Mouse (Mus musculus): ENCODE measurements around the gene Aff2. TPM values are rescaled to one million over a fixed set of nuclear protein-coding genes. Genes with fewer than 3 reads are reported as not detected.

Aff2 gene
- polyA plus RNA-seq, 1 experiment from 2014 or later, result 14.7 TPM

DNA sequence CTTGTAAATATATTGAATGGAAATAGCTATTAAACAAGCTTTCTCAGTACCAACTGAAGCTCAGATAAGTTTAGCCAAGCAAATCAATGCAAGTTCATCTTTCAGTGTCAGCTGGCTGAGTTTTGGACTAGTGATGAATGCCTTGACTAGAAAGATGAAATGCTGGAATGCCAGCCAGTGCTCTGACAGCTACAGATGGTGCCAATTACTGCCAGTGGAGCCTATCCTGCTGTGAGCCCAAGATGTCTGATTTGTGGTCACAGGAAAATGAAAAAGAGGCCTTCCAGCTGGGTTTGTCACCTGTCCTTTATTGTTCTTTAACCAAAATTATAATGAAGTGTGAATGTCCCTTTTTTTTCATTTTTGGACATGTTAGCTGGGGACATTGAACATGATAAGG is 248.7 kb downstream of the Aff2 start:
- ATAC-seq (replicated peaks; ENCODE audit: low FRiP score), result no peak
- H3K27me3 ChIP-seq (ENCODE audit: control insufficient read depth, insufficient read depth, low read length), result no peaks in the 10 kb centered on the region
- no peaks in the 10 kb centered on the region for H3K4me1 ChIP-seq (replicated peaks; ENCODE audit: control insufficient read depth, insufficient read depth, low read length)
- H3K27ac ChIP-seq (ENCODE audit: low read depth, low read length), result no peak overlapping the region
- DNase-seq (ENCODE audit: low spot score), result no peak
- no peaks in the 10 kb centered on the region for H3K9me3 ChIP-seq (ENCODE audit: control insufficient read depth, low read length)
- no peaks in the 10 kb centered on the region for H3K36me3 ChIP-seq (ENCODE audit: control insufficient read depth, insufficient read depth, low read length)
- H3K4me3 ChIP-seq (ENCODE audit: low read depth, low read length), result no peak overlapping the region
- no peak overlapping the region for H3K9ac ChIP-seq (ENCODE audit: low read length)
- H3K4me2 ChIP-seq (ENCODE audit: low read depth, low read length, severe bottlenecking), result no peak overlapping the region

DNA sequence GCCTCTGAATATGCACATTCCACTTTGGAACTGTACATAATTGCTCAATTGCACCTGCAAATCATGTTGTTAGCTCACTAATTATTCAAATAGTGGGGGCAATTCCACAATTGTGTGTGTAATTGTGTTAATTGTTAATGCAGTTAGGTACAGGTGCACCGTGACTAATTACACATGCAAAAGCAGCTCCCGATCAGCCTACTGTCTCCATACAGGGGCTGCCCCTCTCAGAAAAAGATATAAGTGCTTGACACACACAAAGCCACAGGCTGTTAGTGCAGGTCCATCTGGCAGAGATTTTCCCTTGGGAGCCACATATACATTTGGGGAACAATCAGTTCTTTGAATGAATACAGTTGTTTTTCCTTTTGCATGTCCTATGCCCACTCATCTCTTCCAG is 302.9 kb downstream of the Aff2 start:
- 62% methylated on average over 2 of the region's 2 CpGs for WGBS

DNA sequence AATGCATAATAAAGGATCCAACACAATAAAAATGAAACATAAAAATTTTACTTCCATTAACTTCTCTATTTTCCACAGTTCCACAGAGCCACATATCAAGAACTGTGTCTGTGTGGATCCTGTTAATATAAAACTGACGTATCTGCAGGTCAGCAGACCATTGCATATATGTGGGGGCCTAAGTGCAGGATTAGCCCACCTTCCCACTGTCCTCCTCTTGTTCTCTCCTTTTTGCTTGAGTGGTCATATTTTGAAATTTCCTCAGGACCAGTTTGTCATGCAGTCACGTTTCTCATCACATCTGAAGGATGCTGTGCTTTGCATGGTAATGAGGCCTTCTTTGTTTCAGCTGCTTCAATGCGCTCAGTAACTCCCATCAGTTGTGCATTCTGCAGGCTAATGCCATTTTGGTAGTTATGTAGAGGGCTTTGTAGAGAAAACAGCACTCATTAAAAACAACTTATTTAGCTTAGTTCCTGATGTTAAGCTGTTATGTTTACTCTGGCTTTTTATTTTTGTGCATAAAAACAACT is 306.1 kb downstream of the Aff2 start:
- ATAC-seq (replicated peaks; ENCODE audit: low FRiP score) (peak; percentile 93), DNase-seq (ENCODE audit: low spot score) (no peak)
- Histone ChIP-seq H3K27me3 (ENCODE audit: control insufficient read depth, insufficient read depth, low read length) (no peaks in the 10 kb centered on the region), H3K27ac (ENCODE audit: low read depth, low read length) (peak overlapping the region; percentile 37; the same call in 1 of the 2 replicates), H3K36me3 (ENCODE audit: control insufficient read depth, insufficient read depth, low read length) (no peaks in the 10 kb centered on the region), H3K9ac (ENCODE audit: low read length) (no peak overlapping the region), H3K4me2 (ENCODE audit: low read depth, low read length, severe bottlenecking) (no peak overlapping the region), H3K4me3 (ENCODE audit: low read depth, low read length) (no peak overlapping the region), H3K9me3 (ENCODE audit: control insufficient read depth, low read length) (no peaks in the 10 kb centered on the region), H3K4me1 (replicated peaks; ENCODE audit: control insufficient read depth, insufficient read depth, low read length) (no peaks in the 10 kb centered on the region)
- WGBS, result 28% methylated on average over 3 of the region's 3 CpGs

More for the DNA sequence above, 302.9 kb downstream of the Aff2 start:
- ATAC-seq (replicated peaks; ENCODE audit: low FRiP score) (no peak; the same call in 1 of the 2 replicates), DNase-seq (ENCODE audit: low spot score) (no peak)
- no peaks in the 10 kb centered on the region for H3K27me3 ChIP-seq (ENCODE audit: control insufficient read depth, insufficient read depth, low read length)
- no peak overlapping the region for H3K4me2 ChIP-seq (ENCODE audit: low read depth, low read length, severe bottlenecking)
- no peaks in the 10 kb centered on the region for H3K36me3 ChIP-seq (ENCODE audit: control insufficient read depth, insufficient read depth, low read length)
- H3K4me1 ChIP-seq (replicated peaks; ENCODE audit: control insufficient read depth, insufficient read depth, low read length), result no peaks in the 10 kb centered on the region
- no peak overlapping the region for H3K9ac ChIP-seq (ENCODE audit: low read length)
- H3K4me3 ChIP-seq (ENCODE audit: low read depth, low read length), result no peak overlapping the region
- H3K27ac ChIP-seq (ENCODE audit: low read depth, low read length), result no peak overlapping the region
- H3K9me3 ChIP-seq (ENCODE audit: control insufficient read depth, low read length), result no peaks in the 10 kb centered on the region

DNA sequence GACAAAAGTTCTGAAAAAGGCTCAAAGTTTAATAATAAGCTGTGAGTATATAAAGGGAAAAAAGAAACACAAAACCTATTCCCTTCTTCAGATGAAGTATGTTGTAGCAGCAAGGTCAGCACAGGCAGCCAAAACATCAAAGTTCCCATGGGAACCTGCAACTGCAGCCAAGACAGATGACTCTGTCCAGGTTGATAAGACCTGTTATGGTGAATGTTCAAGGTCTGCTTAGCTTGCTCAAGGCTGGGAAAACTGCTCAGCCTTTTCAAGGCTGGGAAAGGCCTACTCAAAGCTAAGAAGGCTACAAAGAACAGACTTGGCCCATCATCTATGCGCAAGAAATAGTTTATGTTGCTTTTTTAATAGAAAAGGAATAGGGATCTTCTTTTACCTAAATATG is 315.6 kb downstream of the Aff2 start:
- Histone ChIP-seq H3K36me3 (ENCODE audit: control insufficient read depth, insufficient read depth, low read length) (no peaks in the 10 kb centered on the region), H3K27ac (ENCODE audit: low read depth, low read length) (no peak overlapping the region), H3K4me3 (ENCODE audit: low read depth, low read length) (no peak overlapping the region), H3K9ac (ENCODE audit: low read length) (no peak overlapping the region), H3K27me3 (ENCODE audit: control insufficient read depth, insufficient read depth, low read length) (no peaks in the 10 kb centered on the region), H3K4me2 (ENCODE audit: low read depth, low read length, severe bottlenecking) (no peak overlapping the region), H3K9me3 (ENCODE audit: control insufficient read depth, low read length) (no peaks in the 10 kb centered on the region), H3K4me1 (replicated peaks; ENCODE audit: control insufficient read depth, insufficient read depth, low read length) (no peaks in the 10 kb centered on the region)
- DNase-seq (ENCODE audit: low spot score) (no peak), ATAC-seq (replicated peaks; ENCODE audit: low FRiP score) (no peak)
- 93% methylated on average over 1 of the region's 1 CpGs for WGBS

DNA sequence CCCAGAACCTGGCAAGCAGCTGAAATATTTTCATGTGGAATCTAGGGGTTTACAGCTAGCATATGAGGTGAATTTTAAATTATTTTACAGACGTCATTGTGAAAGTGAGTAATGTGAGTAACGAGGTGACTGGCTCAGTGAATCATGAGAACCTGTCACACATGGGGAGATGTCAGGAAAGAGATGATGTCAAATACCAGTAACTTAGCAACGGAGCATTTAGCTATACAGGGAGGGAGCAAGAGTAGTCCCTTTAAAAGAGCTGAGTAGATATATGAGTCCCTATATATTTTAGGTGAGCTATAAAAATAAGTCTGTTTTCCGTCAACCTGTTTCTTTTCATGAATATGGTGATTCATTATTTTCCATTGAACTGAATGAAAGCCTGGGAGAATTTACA is 338.7 kb downstream of the Aff2 start:
- no peak overlapping the region for H3K27ac ChIP-seq (ENCODE audit: low read depth, low read length)
- no peak for ATAC-seq (replicated peaks; ENCODE audit: low FRiP score)
- no peak overlapping the region for H3K9ac ChIP-seq (ENCODE audit: low read length)
- no peaks in the 10 kb centered on the region for H3K9me3 ChIP-seq (ENCODE audit: control insufficient read depth, low read length)
- H3K4me1 ChIP-seq (replicated peaks; ENCODE audit: control insufficient read depth, insufficient read depth, low read length), result no peaks in the 10 kb centered on the region
- H3K4me3 ChIP-seq (ENCODE audit: low read depth, low read length), result no peak overlapping the region
- H3K36me3 ChIP-seq (ENCODE audit: control insufficient read depth, insufficient read depth, low read length), result no peaks in the 10 kb centered on the region
- H3K27me3 ChIP-seq (ENCODE audit: control insufficient read depth, insufficient read depth, low read length), result no peaks in the 10 kb centered on the region
- WGBS, result 66% methylated on average over 4 of the region's 4 CpGs
- H3K4me2 ChIP-seq (ENCODE audit: low read depth, low read length, severe bottlenecking), result no peak overlapping the region
- DNase-seq (ENCODE audit: low spot score), result no peak

DNA sequence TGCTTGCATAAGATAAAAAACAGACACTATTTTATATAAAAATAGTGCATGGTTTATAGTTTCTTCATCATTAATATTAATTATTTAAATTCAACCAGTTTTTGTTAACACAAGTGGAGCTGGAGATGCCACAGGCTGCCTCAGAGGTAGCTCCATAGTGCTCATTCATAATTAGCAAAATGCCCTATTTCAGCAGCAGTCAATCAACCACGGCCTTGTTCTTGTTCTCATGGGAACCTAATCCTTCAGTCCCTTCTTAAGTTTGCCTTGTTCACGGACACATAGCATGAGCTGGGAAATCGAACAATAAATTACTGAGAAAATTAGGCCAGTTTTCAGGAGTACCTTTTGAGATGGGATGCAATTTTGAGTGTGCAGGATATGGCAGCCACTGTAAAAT is 378.9 kb downstream of the Aff2 start:
- Histone ChIP-seq H3K27me3 (ENCODE audit: control insufficient read depth, insufficient read depth, low read length) (no peaks in the 10 kb centered on the region), H3K4me2 (ENCODE audit: low read depth, low read length, severe bottlenecking) (no peak overlapping the region), H3K4me1 (replicated peaks; ENCODE audit: control insufficient read depth, insufficient read depth, low read length) (no peaks in the 10 kb centered on the region), H3K36me3 (ENCODE audit: control insufficient read depth, insufficient read depth, low read length) (no peaks in the 10 kb centered on the region), H3K9ac (ENCODE audit: low read length) (no peak overlapping the region), H3K4me3 (ENCODE audit: low read depth, low read length) (no peak overlapping the region), H3K27ac (ENCODE audit: low read depth, low read length) (no peak overlapping the region), H3K9me3 (ENCODE audit: control insufficient read depth, low read length) (no peaks in the 10 kb centered on the region)
- DNase-seq (ENCODE audit: low spot score), result no peak
- 34% methylated on average over 3 of the region's 3 CpGs for WGBS
- peak; percentile 84; the same call in 1 of the 2 replicates for ATAC-seq (replicated peaks; ENCODE audit: low FRiP score)

DNA sequence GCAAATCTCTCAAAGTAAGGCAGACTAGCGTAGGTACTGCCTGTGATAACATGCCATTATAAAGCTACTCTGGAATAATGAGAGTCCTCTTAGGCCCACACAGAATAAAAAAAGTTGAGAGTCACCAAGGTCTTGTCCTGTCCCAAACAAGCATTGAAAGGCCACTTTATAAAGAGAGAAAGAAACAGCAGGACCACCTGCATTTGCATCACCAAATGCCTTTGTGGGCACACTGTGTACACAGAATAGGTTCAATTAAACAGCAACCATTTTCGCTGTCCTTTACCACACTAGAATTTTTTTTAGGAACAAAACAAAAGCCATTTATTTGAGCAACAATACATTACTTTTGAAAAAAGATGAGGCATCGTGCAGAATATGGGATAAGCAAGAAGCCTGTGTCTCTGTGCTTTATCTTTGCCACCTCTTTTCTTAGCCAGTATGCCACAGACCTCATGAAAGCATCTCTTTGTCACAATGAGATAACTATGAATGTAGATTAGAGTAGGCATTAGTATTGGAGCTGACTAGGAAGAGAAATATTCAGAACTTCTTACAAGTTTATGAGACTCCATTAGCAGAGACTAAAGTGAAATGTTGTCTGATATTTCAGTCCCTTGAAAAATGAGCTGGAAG is 385.0 kb downstream of the Aff2 start:
- 33% methylated on average over 3 of the region's 3 CpGs for WGBS
- Histone ChIP-seq H3K36me3 (ENCODE audit: control insufficient read depth, insufficient read depth, low read length) (no peaks in the 10 kb centered on the region), H3K27ac (ENCODE audit: low read depth, low read length) (no peak overlapping the region), H3K9ac (ENCODE audit: low read length) (no peak overlapping the region), H3K27me3 (ENCODE audit: control insufficient read depth, insufficient read depth, low read length) (no peaks in the 10 kb centered on the region), H3K9me3 (ENCODE audit: control insufficient read depth, low read length) (no peaks in the 10 kb centered on the region), H3K4me2 (ENCODE audit: low read depth, low read length, severe bottlenecking) (no peak overlapping the region), H3K4me3 (ENCODE audit: low read depth, low read length) (no peak overlapping the region), H3K4me1 (replicated peaks; ENCODE audit: control insufficient read depth, insufficient read depth, low read length) (no peaks in the 10 kb centered on the region)
- DNase-seq (ENCODE audit: low spot score) (no peak), ATAC-seq (replicated peaks; ENCODE audit: low FRiP score) (peak; percentile 82; the same call in 1 of the 2 replicates)

DNA sequence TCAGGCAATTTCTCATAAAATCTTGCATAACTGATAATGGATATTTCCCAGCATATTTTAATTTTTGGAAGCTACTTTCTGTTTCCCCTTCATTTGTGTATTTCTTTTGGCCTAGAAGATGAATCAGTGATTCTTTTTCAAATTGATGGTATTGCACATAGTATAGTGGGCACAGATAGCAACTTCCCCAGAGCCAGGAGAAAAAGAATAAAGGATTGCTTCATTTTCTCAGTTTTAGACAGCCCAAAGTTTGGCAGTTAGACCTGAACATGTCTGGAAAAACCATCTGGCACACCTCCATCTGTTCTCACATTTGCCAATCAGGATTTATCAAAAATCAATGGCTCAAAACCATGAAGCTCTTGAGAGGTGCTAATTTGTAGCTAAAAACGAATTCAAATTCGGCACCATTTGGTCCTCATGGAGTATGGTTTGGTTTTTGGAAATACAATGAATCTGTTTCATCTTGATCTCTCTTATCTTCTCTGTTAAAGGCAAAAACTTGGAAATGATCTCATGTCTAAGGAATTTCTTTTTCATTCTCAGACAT is 441.9 kb downstream of the Aff2 start:
- ATAC-seq (replicated peaks; ENCODE audit: low FRiP score) (no peak), DNase-seq (ENCODE audit: low spot score) (no peak)
- no peak overlapping the region for H3K27ac ChIP-seq (ENCODE audit: low read depth, low read length)
- no peaks in the 10 kb centered on the region for H3K4me1 ChIP-seq (replicated peaks; ENCODE audit: control insufficient read depth, insufficient read depth, low read length)
- H3K36me3 ChIP-seq (ENCODE audit: control insufficient read depth, insufficient read depth, low read length), result no peaks in the 10 kb centered on the region
- H3K4me3 ChIP-seq (ENCODE audit: low read depth, low read length), result no peak overlapping the region
- no peak overlapping the region for H3K4me2 ChIP-seq (ENCODE audit: low read depth, low read length, severe bottlenecking)
- no peaks in the 10 kb centered on the region for H3K27me3 ChIP-seq (ENCODE audit: control insufficient read depth, insufficient read depth, low read length)
- 83% methylated on average over 2 of the region's 2 CpGs for WGBS
- no peaks in the 10 kb centered on the region for H3K9me3 ChIP-seq (ENCODE audit: control insufficient read depth, low read length)
- H3K9ac ChIP-seq (ENCODE audit: low read length), result no peak overlapping the region

DNA sequence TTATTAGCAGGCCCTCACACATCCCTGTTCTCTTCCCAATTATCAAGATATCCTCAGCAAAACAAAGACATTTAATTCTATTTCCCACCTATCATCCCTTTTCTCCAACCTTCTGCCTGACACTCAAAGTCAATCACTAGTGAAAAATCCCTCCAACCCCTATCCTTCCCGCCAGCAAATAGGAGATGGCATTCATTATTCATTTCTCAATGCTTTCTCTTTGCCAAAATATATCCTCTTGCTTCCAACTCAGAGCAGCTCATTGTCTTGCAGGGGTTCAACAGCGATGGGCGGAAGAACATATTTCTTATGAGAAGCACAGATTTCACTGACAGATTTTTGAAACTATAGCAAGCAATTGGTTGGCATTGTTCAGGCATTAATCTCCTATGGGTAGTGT is 442.4 kb downstream of the Aff2 start:
- H3K27ac ChIP-seq (ENCODE audit: low read depth, low read length), result no peak overlapping the region
- no peaks in the 10 kb centered on the region for H3K27me3 ChIP-seq (ENCODE audit: control insufficient read depth, insufficient read depth, low read length)
- no peaks in the 10 kb centered on the region for H3K4me1 ChIP-seq (replicated peaks; ENCODE audit: control insufficient read depth, insufficient read depth, low read length)
- no peak for ATAC-seq (replicated peaks; ENCODE audit: low FRiP score)
- no peak for DNase-seq (ENCODE audit: low spot score)
- H3K4me3 ChIP-seq (ENCODE audit: low read depth, low read length), result no peak overlapping the region
- WGBS, result 86% methylated on average over 3 of the region's 3 CpGs
- H3K9me3 ChIP-seq (ENCODE audit: control insufficient read depth, low read length), result no peaks in the 10 kb centered on the region
- no peak overlapping the region for H3K9ac ChIP-seq (ENCODE audit: low read length)
- H3K4me2 ChIP-seq (ENCODE audit: low read depth, low read length, severe bottlenecking), result no peak overlapping the region
- no peaks in the 10 kb centered on the region for H3K36me3 ChIP-seq (ENCODE audit: control insufficient read depth, insufficient read depth, low read length)
